Mouse (Mus musculus) kidney, postnatal 10 days (tissue): ENCODE data around the gene Aldh1l1.
A peak's percentile ranks its signal among the peaks of the same experiment; 100 is the strongest.

ENCODE experiments used
- DNase-seq: peaks from one replicate; pipeline ENCODE4 v3.0.0; 2021; ENCODE audit warnings: mixed read lengths

Gene Aldh1l1

DNA sequence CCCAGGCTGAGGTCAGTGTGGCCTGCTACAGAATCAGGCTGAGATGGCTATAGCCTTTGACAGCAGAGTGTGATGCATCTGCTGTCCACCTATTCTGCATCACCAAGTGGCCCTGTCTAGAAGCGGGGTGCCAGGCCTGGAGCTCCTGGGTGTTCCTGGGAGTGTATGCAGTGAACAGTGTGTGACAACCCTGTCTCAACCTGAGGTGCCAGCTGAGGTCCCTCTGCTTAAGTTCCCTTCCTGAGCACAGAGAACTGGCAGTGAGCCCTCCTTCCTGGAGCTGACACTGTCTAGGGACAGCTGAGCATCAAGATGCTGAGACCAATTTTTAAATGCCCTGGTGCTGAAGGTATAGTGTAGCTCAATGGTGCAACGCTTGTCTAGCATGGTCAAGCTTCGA, 13.5 kb upstream of the Aldh1l1 start:
- no peak for DNase-seq

GRCm38 (mm10) chr6:90473630-90474360, 12.4 kb upstream of the Aldh1l1 start:
- DNase-seq = no peak

- DNase-seq = no peak
Measured at GRCm38 (mm10) chr6:90474361-90474750, 11.9 kb upstream of the Aldh1l1 start.

GRCm38 (mm10) chr6:90475176-90475853, 10.9 kb upstream of the Aldh1l1 start:
- DNase-seq = no peak

DNA sequence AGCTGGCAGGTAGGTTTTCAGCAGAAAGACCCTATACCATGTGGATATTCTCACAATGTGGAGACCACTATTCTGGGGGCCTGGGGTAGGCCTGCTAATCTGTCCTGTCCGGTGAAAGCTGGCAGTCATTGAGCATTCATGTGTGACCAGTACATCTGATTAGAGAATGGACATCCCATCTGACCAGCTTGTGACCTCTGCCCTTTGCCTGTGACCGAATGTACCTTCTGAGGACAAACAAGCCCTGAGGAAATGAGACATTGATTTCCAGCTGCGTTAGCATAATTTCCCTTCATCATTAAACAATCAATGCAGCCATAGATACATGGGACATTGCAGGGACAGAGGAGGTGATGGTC, 10.4 kb upstream of the Aldh1l1 start:
- no peak for DNase-seq

GRCm38 (mm10) chr6:90476941-90477518, 9.2 kb upstream of the Aldh1l1 start:
- DNase-seq = peak; percentile 68

DNA sequence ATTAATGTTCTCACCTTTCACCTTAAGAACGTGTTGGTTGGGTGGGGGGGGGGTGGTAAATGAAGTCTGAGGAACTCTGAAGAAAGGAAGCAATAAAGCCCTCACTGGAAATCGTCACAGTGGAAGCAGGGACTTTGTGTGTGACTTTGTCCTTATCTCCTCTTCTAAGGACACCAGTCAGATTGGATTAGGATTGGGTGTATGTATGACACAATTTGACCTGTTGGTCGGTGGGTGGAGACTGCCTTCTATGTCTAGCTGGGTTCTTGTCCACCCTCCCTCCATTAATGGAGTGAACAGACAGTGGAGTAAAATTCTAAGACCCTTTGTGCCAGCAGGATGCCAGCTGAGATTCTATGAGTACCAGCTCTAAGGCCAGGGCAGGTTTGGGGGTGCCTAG, 2.0 kb upstream of the Aldh1l1 start:
- no peak for DNase-seq

GRCm38 (mm10) chr6:90484876-90485275, 1.4 kb upstream of the Aldh1l1 start:
- no peak for DNase-seq

DNA sequence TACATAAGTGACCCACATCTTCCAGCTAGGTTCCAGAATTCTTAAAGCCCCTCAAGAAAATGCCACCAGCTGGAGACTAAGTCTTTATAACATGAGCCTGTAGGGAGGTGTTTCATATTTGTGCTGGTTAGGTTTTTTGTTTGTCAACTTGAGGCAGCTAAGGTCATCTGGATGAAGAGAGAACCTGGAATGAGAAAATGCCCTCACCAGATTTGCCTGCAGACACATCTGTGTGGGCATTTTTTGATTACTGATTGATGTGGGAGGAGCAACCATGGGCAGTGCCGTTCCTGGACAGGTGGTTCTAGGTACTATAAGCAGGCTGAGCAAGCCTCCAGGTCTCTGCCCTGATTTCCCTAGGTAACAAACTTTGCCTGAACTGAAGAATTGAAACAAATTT, 1.3 kb downstream of the Aldh1l1 start:
- no peak for DNase-seq

DNA sequence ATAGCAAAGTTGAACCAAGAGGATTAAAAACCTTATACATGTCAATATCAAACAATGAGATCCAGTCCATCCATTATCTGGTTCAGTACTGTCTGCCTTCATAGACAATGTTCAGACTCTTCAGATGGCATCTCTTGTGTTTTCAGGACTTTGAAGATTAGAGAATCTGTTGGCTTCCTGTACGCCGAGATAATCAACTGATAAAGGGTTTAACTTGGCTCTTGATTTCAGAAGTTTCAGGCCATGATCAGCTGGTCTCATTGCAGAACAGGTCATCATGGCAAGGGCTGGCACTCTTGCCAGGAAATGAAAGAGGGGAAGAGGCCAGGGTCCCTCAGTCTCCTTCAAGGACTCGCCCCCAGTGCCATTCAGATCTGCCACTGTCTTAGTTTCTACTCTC, 3.3 kb downstream of the Aldh1l1 start:
- DNase-seq = no peak

DNA sequence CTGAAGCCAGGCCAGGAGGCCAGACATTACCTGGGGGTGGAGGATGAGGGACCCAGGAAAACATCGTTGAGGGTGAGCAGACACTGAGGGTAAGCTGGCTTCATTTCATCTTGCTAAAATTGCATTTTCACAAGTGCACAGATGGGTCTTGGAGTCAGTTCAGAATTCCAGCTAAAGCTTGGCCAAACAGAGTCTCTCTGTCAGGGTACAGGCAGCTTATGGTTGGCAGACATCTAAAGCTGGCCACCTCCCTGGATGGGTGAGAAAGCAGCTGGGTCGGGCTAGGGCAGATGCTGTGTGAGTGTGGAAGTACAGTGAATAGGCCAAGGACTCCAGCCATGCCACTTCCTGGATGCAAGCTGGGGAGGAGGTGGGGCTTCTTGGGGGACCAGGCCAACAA, 4.7 kb downstream of the Aldh1l1 start:
- no peak for DNase-seq

GRCm38 (mm10) chr6:90491956-90492744, 5.9 kb downstream of the Aldh1l1 start:
- peak; percentile 82 for DNase-seq

DNA sequence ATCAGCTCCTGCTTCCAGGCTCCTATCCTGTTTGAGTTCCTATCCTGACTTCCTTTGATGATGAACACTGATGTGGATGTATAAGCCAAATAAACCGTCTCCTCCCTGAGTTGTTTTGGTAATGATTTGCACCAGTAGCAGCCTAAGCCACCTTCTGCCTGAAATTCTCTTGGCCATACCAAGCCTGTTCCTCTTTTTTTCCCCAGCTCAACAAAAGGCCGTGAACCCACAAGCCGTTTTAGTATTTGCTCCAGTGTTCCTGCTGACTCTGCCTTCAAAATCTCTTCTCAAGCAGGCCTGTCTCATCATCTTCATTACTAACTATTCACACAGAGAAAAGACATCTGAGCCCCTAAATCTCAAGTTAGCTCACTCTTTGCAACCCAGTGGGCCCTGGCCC, 7.9 kb downstream of the Aldh1l1 start:
- no peak for DNase-seq

DNA sequence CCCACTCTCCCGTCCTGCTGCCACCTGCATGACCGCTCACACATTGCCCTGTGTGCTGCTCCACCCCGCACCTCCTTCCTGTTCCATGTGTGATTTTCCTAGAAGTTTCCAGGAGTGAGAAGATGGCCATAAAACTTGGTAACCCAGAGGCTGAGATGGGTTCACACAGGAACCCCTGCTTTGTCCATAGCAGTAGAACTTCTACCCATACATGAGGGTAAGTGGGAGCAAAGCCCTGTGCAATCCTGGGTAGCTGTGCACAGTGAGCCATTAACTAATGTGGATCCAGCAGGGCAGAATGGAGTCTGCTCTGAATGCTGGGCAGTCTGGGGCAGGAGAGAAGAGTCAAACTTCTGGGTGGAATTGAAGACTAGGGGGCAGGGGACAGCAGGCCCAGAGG, 8.3 kb downstream of the Aldh1l1 start:
- no peak for DNase-seq

DNA sequence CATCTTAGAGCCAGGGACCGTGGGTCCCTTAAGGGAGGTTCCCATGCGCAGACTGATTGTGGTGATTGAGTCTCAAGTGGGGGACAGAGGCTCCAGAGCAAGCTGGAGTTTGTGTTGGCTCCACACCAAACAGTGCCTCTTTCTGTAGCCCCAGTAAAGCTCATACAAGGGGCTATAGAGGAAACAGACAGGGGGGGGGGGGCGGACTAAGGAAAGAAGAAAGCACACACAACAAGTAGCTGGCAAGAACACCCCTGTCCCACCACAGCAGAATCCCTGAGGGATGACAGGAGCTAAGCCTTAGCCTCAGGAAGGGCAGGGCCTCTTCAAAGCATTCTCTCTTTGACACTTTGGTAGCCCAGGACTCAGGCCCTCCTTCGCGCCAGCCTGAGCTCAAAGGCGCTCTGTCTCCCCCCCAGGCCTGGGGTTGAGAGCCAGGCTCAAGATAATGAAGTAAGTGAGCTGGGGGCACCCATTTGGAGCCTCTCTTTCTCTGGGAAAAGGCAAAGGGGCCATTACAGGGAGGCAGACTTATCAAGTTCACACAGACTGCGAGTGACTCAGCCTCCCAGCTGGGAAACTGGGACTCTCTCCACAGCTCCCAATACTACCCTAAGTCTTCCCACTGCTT, 9.2 kb downstream of the Aldh1l1 start:
- DNase-seq = no peak

DNA sequence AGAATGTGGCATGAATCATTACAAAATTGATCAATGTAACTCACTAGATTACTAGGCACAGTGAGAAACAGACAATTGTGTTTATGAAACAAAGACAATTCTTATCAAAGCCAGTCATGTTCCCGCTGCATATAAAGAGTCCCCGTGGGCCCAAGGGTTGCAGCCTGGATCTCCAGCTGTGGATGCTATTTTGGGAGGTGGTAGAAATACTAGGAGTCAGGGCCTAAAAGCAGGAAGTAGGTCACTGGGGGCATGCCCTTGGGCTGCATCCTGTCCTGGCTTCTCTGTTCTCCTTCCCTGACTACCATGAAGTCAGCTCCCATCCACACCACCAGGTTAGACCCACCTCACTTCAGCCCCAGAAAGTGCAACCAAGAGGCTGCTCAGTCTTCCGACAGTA, 10.0 kb downstream of the Aldh1l1 start:
- no peak for DNase-seq

DNA sequence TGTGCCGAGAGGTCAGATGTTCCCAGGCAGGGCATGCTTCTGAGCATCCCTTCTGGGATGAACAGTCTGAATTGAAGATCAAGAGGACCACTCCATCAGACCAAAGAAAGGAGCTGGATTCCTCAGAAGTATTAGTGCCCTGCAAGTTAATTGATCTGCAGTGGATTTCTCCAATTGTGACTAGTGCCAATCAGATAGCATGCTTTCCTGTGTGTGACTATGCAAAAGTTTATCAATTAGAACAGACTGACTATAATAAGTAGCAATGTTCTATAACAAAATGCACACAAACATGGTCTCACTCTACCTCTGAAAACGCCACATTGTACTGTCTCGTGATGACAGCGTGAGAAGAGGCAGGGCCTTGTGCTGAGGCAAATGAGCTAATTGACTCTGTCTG, 13.3 kb downstream of the Aldh1l1 start:
- DNase-seq = no peak

- DNase-seq = no peak
Measured at GRCm38 (mm10) chr6:90501222-90501940, 15.2 kb downstream of the Aldh1l1 start.

DNA sequence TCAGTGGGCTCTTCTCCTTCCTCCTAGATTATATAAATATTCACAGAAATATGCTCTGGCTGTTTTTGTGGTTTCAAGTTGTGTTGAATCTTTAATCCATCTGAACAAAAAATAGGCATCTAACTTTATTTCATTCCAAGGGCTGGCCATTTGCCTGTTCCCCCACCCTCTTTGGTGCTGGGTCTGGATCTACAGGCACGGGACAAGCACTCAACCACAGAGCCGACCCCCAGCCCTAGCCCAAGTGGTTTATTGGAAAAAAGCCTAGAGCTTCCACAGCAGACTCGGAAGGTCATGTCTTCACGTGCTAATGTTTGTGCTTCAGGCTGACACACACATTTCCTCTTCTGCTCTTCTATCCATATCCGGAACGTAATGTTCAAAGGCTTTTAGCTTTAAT, 19.7 kb downstream of the Aldh1l1 start:
- peak; percentile 75 for DNase-seq

- DNase-seq = peak; percentile 89
Measured at GRCm38 (mm10) chr6:90506673-90507311, 20.6 kb downstream of the Aldh1l1 start.

GRCm38 (mm10) chr6:90507443-90507842, 21.2 kb downstream of the Aldh1l1 start:
- no peak for DNase-seq

- DNase-seq = peak; percentile 88
Measured at GRCm38 (mm10) chr6:90508197-90508624, 22.0 kb downstream of the Aldh1l1 start.
